Mouse (Mus musculus): ENCODE results near the gene Fam172a. TPM values are rescaled to one million over a fixed set of nuclear protein-coding genes. Genes with fewer than 3 reads are reported as not detected.

Fam172a gene
- polyA plus RNA-seq, 1 experiment from 2014 or later: 21.1 TPM

- Histone ChIP-seq H3K4me3 (no peak overlapping the region), H3K36me3 (no peaks in the 10 kb centered on the region), H3K9ac (no peak overlapping the region), H3K4me1 (replicated peaks) (peaks cover 13% of the 10 kb centered on the region), H3K4me2 (peak overlapping the region; percentile 73; the same call in 1 of the 2 replicates), H3K27ac (no peak overlapping the region), H3K27me3 (peaks cover 57% of the 10 kb centered on the region), H3K9me3 (replicated peaks) (no peaks in the 10 kb centered on the region)
- 34% methylated on average over 14 of the region's 14 CpGs for WGBS
- no peak for ATAC-seq (replicated peaks; ENCODE audit: insufficient number of reproducible peaks, insufficient read depth, low FRiP score, low read depth)
Observed at GRCm38 (mm10) chr13:78211231-78212010, 509.6 kb downstream of the Fam172a start.

- H3K9ac ChIP-seq: no peak overlapping the region
- H3K4me1 ChIP-seq (replicated peaks): peaks cover 13% of the 10 kb centered on the region
- no peak overlapping the region for H3K4me2 ChIP-seq
- peaks cover 53% of the 10 kb centered on the region for H3K27me3 ChIP-seq
- 39% methylated on average over 15 of the region's 15 CpGs for WGBS
- H3K4me3 ChIP-seq: no peak overlapping the region
- H3K9me3 ChIP-seq (replicated peaks): no peaks in the 10 kb centered on the region
- no peaks in the 10 kb centered on the region for H3K36me3 ChIP-seq
- no peak for ATAC-seq (replicated peaks; ENCODE audit: insufficient number of reproducible peaks, insufficient read depth, low FRiP score, low read depth)
- H3K27ac ChIP-seq: no peak overlapping the region
Observed at GRCm38 (mm10) chr13:78212111-78212510, 510.3 kb downstream of the Fam172a start.

GRCm38 (mm10) chr13:78213155-78213554 is 511.3 kb downstream of the Fam172a start:
- no peaks in the 10 kb centered on the region for H3K9me3 ChIP-seq (replicated peaks)
- 64% methylated on average over 2 of the region's 2 CpGs for WGBS
- no peak for ATAC-seq (replicated peaks; ENCODE audit: insufficient number of reproducible peaks, insufficient read depth, low FRiP score, low read depth)
- H3K36me3 ChIP-seq: no peaks in the 10 kb centered on the region
- H3K27ac ChIP-seq: no peak overlapping the region
- H3K9ac ChIP-seq: no peak overlapping the region
- no peak overlapping the region for H3K4me3 ChIP-seq
- H3K27me3 ChIP-seq: peaks cover 44% of the 10 kb centered on the region
- no peak overlapping the region for H3K4me2 ChIP-seq
- peaks cover 13% of the 10 kb centered on the region for H3K4me1 ChIP-seq (replicated peaks)

- Histone ChIP-seq H3K4me2 (no peak overlapping the region), H3K36me3 (no peaks in the 10 kb centered on the region), H3K9me3 (replicated peaks) (no peaks in the 10 kb centered on the region), H3K27me3 (peaks cover 33% of the 10 kb centered on the region), H3K9ac (no peak overlapping the region), H3K4me1 (replicated peaks) (peaks cover 6% of the 10 kb centered on the region), H3K4me3 (no peak overlapping the region), H3K27ac (no peak overlapping the region)
- 58% methylated on average over 2 of the region's 2 CpGs for WGBS
- no peak for ATAC-seq (replicated peaks; ENCODE audit: insufficient number of reproducible peaks, insufficient read depth, low FRiP score, low read depth)
Observed at GRCm38 (mm10) chr13:78215223-78215622, 513.4 kb downstream of the Fam172a start.
